Mouse (Mus musculus): ENCODE measurements around the gene Trank1.

GRCm38 (mm10) chr9:111412471-111413160 is 101.1 kb downstream of the Trank1 start:
- TF ChIP-seq POLR2A (IDR thresholded peaks at IDR 0.05; ENCODE audit: insufficient read length, low read depth) (no peak), MAX (IDR thresholded peaks at IDR 0.05; ENCODE audit: low read depth) (no peak), CEBPB (IDR thresholded peaks at IDR 0.05; ENCODE audit: insufficient read depth, poor library complexity, severe bottlenecking) (no peak), TCF3 (IDR thresholded peaks at IDR 0.05; ENCODE audit: insufficient read length, low read depth) (no peak), MYOG (IDR thresholded peaks at IDR 0.05; ENCODE audit: control insufficient read depth in 1 of 3, insufficient read depth in 1 of 3, insufficient read length in 2 of 3, low read depth in 2 of 3) (no peak), REST (IDR thresholded peaks at IDR 0.05; ENCODE audit: insufficient read depth, insufficient read length) (no peak), USF1 (IDR thresholded peaks at IDR 0.05; ENCODE audit: low read depth) (no peak), TCF12 (IDR thresholded peaks at IDR 0.05; ENCODE audit: insufficient read depth, poor library complexity, severe bottlenecking) (no peak), E2F4 (IDR thresholded peaks at IDR 0.05; ENCODE audit: insufficient read depth) (no peak), POLR2AphosphoS2 (IDR thresholded peaks at IDR 0.05; ENCODE audit: insufficient read length, low read depth) (no peak), MYOD1 (IDR thresholded peaks at IDR 0.05; ENCODE audit: control insufficient read depth in 1 of 3, insufficient read length in 2 of 3, low read depth in 2 of 3) (no peak), SRF (IDR thresholded peaks at IDR 0.05; ENCODE audit: control insufficient read depth, insufficient read length, low read depth) (no peak)
